Mouse (Mus musculus) granulocyte monocyte progenitor cell, adult 5-6 weeks (primary cell): ENCODE results near the gene Ptpn11. TPM values are rescaled to one million over a fixed set of nuclear protein-coding genes. Genes with fewer than 3 reads are reported as not detected.
"Not testable (repeated sequence)": the region's sequence is repeated elsewhere in the genome, so short reads cannot be mapped to it uniquely, and the experiment has no call there.

ENCODE experiments used
- ATAC-seq: replicated peaks from 2 replicates; pipeline ENCODE4 v1.8.0; 2016; ENCODE audit warnings: mild to moderate bottlenecking, moderate TSS enrichment, inconsistent platforms; ENCODE audit not compliant: poor library complexity, severe bottlenecking
- total RNA-seq, 2 experiments: library from RNA; stranded (forward) in 1 of 2; stranded (reverse) in 1 of 2; fragments of 200-712, 200-1000 nt in 1 of 2; fragments of >200 nt in 1 of 2; fragmentation: Nextera tagmentation in 1 of 2; gene quantifications; 2 replicates each; pipeline ENCODE4 v1.2.3; 2014 to 2017

Gene Ptpn11
- total RNA-seq (2014; fragmentation: Nextera tagmentation) = 29.7 and 33.6 TPM in 2 replicates
- 44.8 and 45.8 TPM in 2 replicates for total RNA-seq (2017)

DNA sequence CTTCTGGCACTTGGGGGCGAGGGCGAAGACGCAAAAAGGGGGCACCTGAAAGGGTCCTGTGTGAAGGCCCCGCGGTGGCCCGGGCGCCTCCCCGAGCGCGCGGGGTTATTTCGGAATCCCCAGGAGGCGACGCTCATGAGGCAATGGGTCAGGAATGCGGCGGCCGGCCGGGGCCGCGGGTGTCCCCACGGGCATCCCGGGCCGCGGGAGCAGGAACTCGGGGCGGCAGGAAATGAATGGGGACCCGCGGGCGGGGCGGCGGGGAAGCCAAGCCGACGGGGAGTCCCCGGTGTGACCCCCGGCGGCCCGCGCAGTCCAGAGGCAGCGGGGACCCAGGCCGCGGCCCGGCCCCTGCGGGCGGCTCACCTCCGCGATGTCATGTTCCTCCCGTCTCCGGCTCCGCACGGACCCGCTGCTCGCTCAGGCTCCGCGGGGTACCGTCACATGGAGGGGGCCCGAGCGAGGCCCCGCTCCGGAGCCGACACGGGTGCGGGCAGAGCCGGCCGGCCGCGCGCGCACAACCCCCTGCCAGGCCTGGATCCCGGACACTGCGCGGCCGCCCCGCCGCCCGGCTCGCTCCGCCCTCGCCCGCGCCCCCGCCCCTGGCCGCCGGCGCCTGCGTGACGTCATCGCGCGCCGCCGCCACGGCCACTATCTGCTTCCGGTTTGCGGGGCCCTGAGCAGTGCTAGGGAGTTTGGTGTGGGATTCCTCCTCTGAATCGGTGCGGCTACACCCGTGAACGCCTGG, at the start of gene Ptpn11:
Gene Ptpn11, minus strand, starts transcription at position 562 of the 748 bp plus-strand sequence.
- peak; percentile 72 for ATAC-seq

DNA sequence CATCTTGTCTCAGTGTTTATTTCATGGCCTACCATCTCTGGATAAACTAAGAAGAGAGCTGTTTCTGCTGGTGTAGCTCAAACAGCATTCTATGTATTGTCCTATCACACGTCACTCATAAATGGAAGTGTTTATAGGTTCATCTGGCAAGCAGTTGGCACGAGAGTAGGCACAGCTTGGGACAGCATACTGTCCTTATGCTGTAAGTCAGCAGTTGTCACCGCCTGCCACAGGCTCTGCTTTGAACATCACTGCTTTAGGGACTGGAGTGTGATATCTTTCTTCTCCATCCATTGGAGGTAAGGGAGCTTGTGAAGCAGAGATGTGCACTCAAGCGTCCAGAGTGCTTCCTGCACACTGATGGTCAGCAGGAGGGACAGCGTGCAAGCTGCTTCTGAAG, 48.6 kb upstream of the Ptpn11 start:
- ATAC-seq = no peak

DNA sequence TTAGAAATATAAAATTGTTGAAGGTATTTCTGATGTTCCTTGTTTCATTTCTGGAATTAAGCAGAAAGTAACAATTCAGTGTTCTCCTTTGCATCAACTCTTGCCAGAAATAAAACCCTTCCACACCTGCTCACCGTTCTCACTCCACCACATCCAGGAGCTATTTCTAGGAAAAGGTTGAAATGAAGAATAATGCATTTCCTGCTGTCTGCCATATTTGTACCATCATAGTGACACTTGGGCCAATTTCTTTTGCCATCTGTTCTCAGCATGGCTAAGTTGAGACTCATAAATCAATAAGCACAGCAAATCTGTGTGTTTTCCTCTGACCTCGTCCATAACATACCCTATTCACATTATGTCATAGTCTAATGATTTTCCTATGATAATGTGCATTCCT, 47.0 kb upstream of the Ptpn11 start:
- no peak for ATAC-seq

DNA sequence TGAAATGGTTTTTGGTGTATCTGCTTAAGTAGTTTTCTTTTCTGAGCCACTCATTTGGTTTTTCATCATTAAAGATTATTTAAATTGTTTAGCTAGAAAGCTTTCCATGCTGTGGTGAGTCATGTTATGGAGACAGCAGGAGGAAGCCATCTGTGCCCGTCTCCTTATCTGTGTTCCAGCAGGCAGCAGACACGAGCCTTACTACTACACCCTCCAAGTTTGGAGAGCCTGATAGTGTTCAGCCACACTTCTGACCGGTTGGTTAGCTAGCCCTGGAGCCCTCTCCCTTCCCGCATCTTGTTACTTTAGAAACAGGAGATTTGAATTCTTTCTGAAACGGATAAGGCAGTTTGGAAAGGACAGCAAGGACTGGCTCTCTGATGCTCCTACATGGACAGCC, 45.0 kb upstream of the Ptpn11 start:
- no peak for ATAC-seq

DNA sequence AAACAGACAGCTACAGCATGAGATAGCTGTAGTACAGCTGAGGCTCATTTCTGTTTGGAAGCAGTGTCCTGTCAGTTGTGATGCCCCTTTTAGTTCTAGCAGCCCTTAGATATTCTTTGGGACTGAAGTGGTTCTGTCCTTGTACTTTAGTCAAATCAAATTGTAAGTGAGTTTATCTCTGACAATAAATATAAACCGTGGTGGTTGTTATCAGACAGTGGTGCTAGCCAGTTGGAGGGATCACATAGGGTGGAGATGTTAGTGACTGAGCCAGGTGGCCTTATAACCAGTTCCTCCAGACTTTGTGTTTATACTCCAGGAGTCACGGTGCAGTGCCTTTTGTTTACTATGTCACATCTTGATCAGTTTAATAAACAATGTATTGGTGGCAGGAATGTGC, 42.5 kb upstream of the Ptpn11 start:
- no peak for ATAC-seq

DNA sequence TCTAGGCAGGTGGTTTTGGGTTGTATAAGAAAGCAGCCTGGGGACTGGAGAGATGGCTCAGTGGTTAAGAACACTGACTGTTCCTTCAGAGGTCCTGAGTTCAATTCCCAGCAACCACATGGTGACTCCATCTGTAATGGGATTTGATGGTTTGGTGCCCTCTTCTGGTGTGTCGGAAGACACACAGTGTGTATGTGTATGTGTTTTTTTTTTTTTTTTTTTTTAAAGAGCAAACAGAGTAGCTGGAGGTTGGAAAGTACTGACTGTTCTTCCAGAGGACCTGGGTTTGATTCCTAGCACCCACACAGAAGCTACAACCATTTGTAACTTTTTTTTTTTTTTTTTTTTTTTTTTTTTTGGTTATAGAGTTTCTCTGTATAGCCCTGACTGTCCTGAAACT, 41.6 kb upstream of the Ptpn11 start:
- ATAC-seq = no peak

DNA sequence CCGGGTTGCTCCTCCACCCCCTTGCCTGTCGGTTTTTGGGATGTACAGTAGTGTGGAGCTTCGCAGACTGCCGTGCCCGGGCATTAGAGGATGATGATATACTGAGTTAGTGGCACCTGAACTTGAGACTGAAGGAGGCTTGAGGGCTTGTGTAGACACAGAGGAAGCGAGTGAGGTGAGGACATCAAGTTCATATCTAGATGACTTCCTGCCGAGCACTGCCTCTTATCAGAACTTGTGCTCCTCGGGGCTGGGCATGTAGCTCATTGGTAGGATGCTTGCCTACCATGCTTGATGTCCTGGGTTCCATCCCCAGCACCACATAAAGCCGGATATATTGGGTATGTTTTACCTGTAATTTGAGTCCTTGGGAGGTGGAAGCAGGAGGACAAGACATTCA, 39.6 kb upstream of the Ptpn11 start:
- no peak for ATAC-seq

DNA sequence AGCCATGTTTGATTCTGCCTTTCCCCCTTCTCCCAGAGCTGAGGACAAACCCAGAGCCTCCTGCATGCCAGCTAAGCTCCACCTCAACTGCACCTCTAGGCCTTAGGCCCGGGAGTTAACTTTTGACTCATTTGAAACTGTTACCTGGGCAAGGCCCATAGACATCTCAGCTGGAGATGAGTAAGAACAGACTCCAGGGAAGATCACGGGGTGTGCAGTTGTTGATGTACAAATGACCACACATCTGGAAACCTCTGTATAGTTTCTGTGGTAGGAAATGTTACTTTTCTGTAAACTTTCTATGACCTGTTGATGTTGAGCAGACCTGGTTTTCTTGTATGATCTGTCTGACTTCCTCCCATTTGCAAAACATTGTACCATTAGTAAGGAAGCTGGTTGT, 38.0 kb upstream of the Ptpn11 start:
- ATAC-seq = no peak

DNA sequence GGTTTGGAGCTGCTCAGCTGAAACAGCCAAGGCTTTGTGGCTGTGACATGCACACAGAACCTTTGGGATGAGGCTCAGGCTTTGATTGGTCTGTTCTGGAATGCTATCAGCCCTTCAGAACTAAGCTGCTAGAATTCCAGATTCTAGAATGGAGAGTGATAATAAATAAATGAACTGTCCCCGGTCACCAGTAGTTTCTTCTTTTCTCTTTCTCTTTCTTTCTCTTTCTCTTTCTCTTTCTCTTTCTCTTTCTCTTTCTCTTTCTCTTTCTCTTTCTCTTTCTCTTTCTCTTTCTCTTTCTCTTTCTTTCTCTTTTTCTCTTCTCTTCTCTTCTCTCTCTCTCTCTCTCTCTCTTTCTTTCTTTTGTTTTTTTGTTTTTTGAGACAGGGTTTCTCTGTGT, 36.1 kb upstream of the Ptpn11 start:
- not testable (repeated sequence) for ATAC-seq

DNA sequence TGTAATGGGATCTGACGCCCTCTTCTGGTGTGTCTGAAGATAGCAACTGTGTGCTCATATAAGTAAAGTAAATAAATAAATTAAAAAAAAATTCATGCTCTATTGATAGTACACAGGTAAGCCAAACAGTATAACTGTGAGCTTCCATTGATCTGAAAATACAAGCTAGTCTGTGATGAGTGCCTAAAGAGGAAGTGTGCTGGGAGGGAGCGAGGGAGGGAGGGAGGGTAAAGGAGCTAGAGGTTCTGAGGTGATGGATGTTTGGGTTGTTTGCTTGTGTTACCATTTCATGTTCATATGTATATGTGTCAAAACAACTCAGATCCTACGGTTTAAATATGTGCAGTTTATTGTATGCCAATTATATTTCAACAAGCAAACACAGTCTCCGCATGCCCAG, 35.6 kb upstream of the Ptpn11 start:
- no peak for ATAC-seq

DNA sequence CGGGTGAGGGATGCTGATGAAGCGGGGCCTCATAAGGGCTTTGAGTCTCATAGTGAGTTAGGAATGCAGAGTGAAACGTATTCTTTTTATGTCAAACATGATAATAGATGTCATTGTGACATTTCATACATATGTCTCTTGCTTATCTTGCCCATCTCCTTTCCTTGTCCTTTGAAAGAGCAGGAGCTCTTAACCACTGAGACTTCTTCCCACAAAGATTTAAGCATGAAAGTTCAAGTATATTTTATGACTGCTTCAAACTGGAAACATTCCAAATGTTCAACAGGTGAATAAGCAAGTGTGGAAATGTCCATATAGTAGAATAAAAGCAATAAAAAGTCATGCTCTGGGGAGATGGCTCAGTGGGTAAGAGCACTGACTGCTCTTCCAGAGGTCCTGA, 35.2 kb upstream of the Ptpn11 start:
- no peak for ATAC-seq

DNA sequence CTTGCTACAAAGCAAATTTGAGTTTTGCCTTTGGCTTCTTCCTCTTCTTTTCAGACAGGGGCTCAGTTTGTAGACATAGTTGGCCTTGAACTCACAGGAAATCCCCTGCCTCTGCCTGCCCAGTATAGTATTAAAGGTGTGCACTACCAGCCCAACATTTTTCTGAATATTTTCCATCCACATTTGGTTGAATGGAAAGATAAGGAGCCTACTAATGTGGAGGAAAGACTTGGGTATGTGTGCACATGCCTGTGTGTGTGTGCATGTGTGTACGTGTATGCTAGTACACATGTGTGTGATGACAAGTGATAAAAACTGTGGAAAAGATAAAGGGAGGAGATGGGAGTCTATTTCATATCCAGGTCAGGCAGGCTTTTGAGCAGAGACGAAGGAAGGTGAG, 34.7 kb upstream of the Ptpn11 start:
- no peak for ATAC-seq

DNA sequence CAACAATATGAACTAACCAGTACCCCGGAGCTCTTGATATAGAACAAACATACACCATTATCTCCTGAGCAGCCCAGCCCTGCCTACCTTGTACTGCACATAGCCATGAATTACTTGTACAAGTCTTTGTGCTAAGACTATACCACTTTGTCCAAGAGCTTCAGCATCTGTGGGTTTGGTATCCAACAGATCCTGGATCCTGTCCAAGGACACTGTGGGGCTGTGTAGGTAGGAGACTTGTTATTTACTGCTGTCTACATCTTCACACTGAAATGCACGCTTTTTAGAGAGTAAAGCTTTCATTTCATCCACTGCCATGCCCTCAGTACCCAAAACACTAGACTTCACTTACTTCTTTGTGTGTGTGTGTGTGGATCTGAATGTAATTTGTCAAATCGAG, 33.7 kb upstream of the Ptpn11 start:
- no peak for ATAC-seq

DNA sequence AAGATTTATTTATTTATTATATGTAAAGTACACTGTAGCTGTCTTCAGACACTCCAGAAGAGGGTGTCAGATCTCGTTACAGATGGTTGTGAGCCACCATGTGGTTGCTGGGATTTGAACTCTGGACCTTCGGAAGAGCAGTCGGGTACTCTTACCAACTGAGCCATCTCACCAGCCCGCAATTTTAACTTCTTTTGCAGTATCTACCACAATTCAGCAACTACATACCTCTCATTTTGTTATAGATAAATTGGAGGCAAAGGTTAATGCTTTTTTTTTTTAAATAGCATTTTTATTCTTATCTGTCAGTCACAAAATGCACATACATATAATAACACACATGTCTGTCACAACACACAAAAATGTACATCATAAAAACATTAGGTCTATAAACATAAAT, 32.8 kb upstream of the Ptpn11 start:
- not testable (repeated sequence) for ATAC-seq

DNA sequence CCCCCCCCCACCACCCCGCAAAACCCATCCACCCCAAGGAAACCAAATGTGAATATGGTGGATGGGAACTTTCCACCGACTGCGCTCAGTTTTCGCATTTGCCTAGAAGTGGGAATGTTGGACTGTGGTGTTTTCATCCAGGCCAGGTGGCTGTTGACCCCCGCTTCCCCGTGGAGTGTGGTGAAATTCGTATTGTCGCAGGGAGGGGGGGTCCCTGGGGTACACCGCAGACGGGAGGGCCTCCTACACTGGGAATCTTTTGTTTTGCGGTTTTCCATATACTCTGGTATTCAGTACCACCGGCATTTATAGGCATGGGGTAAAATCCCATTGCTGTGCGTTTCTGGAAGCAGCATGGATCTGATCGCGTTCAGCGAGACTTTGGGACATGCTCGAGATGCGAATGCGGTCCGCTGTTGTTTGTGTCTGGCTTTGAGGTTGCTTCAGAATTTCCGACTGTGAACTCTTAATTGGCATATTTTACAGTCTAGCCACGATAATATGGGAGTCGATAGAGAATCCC, 30.2 kb upstream of the Ptpn11 start:
- ATAC-seq = no peak

DNA sequence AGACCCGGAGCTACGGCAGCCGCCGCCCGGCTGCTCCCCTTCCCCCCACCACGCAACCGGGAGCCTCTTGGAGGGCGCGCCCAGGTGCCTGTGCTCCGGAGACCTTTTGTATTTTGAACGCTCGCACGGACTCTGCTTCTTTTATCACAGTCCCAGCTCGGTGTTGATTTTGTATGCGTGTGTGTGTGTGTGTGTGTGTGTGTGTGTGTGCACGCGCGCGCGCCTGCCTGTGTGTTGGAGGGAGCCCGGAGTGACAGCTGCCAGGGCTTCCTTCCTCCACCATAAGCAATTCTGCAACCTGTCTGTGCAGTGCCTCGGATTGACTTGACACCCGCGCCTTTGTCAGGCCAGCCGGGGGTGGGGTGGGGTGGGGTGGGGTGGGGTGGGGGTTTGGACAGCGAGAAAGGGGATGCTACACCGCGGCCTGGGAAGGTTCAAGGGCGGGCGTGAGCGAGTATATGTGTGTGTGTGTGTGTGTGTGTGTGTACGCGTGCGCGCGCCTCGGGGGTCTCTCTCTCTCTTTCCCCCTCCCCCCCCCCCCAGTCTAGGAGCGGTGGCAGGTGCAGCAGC, 29.6 kb upstream of the Ptpn11 start:
- ATAC-seq = peak; percentile 53

DNA sequence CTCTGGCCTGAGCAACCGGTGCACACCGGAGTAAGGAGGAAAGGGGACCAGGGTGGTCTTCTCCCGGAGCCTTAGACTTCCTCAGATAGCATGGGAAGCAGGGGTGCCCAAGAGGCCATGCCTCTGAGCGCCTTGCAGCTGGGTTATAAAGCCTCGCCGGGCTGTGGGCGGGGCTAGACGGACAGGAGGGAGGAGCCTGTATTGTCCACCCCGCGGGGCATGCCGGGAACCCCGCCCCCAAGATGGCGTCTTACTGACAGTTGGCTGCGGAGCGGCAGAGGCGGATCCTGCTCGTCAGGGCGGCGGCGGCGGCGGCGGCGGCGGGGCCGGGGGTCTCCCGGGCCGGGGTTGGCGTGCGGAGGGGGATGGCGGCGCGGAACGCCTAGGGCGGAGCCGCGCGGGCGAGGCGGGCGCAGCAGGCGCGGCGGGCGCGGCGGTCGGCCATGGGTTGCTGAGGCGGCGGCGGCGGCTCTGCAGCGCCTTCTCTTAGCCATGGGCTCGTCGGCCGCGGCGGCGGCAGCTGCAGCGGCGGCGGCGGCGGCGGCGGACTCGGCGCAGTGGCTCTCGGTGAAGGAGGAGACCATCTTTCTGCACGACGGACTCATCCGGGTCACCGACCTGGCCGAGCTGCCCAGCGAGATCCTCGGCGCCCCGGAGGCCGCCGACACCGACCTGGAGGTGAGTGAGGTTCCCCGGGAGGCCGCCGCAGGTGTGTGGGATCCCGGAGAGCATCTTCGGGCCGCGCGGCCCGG, 29.0 kb upstream of the Ptpn11 start, which contains the start of gene Hectd4:
Gene Hectd4, plus strand, starts transcription at position 240 of the 752 bp plus-strand sequence.
- peak; percentile 96 for ATAC-seq

DNA sequence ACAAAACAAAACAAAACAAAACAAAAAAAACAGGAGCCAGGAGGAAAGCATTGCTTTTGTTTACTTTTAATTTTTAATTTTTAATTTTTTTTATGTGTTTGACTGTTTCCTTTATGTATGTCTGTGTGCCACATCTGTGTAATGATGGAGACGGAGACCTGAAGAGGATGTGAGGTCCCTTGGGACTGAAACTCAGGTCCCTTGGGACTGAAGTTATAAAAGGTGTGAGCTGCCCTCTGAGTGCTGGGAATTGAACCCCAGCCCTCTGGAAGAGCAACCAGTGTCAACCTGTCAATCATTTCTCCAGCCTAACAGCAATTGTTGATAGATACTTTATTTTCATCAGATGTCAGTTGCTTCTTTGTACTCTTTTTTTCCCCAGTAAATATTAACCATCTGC, 28.0 kb upstream of the Ptpn11 start:
- ATAC-seq = no peak

DNA sequence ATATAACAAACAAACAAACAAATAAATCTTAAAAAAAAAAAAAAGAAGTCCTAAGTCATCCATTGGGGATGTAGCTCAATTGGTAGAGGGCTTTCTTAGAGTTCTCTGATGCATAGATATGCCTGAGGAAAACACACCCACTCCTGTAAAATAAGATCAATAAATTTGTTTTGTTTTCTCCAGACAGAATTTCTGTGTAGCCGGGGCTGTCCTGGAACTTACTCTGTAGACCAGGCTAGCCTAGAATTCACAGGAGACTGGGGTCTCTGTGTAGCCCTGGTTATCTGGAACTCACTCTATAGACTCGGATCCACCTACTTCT, 26.1 kb upstream of the Ptpn11 start:
- no peak for ATAC-seq

DNA sequence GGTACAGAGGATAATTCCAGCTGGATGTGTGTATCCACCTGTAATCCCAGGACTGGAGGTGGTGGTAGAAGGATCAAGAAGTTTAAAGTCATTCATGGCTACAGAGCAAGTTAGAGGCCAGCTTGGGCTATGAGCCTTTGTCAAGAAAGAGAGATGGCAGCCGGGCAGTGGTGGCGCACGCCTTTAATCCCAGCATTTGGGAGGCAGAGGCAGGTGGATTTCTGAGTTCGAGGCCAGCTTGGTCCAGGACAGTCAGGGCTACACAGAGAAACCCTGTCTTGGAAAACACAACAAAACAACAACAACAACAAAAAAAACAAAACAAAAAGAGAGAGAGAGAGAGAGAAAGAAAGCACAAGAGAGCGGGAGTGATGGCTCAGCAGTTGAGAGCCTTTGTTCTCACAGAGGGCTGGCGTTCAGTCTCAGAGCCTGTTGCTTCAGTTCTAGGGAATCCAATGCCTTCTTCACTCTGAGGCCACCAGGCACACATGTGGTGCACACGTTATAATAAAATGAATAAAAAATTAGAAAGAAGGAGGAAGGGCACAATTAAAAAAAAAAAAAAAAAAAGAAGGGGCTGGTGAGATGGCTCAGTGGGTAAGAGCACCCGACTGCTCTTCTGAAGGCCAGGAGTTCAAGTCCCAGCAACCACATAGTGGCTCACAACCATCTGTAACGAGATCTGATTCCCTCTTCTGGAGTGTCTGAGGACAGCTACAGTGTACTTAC, 25.6 kb upstream of the Ptpn11 start:
- ATAC-seq = not testable (repeated sequence)

DNA sequence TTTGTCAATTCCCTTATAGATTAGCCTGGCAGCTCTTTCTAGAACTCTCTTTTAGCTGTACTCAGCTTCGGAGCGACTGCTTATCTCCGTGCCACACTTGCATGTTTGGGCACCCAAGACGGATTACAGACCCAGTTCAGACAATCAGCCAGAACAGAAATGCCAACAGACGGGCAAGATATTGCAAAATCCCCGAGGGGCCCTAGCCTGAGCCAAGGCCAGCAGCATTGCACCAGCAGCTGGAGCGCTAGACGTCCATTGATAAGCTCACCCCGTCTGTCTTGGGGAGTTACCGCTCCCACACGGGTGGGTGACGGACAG, 24.9 kb upstream of the Ptpn11 start:
- ATAC-seq = peak; percentile 41
